Mouse (Mus musculus): ENCODE data around the gene Olfr1037. TPM values are rescaled to one million over a fixed set of nuclear protein-coding genes. Genes with fewer than 3 reads are reported as not detected.
"Not testable (repeated sequence)": the region's sequence is repeated elsewhere in the genome, so short reads cannot be mapped to it uniquely, and the experiment has no call there.

Gene Olfr1037
- polyA plus RNA-seq (2015; fragmentation: Nextera tagmentation; extraction: Ambion mirVana), result not detected in 2 replicates

- no peak within 1 kb of the TSS for H3K4me2 ChIP-seq (replicated peaks; ENCODE audit: low read depth, low read length)
- no peaks in the 10 kb centered on the region for H3K36me3 ChIP-seq (ENCODE audit: insufficient read depth, low read length)
- no peak for ATAC-seq
- H3K4me3 ChIP-seq (ENCODE audit: low read depth, low read length), result no peak within 1 kb of the TSS
- H3K9me3 ChIP-seq (ENCODE audit: low read length), result no peaks in the 10 kb centered on the region
- no peak within 1 kb of the TSS for H3K27ac ChIP-seq (ENCODE audit: low read length)
- no peaks in the 10 kb centered on the region for H3K27me3 ChIP-seq (replicated peaks; ENCODE audit: insufficient read depth, low read length)
- no peaks in the 10 kb centered on the region for H3K4me1 ChIP-seq (ENCODE audit: insufficient read depth, low read depth, low read length)
- WGBS, result 93% methylated on average over 2 of the region's 2 CpGs
- TF ChIP-seq CTCF (IDR thresholded peaks at IDR 0.05) (no peak), EP300 (IDR thresholded peaks at IDR 0.05) (no peak)
- no peak for DNase-seq (ENCODE audit: low spot score)
- no peak within 1 kb of the TSS for H3K9ac ChIP-seq (replicated peaks; ENCODE audit: low read depth)
These were observed at the start of gene Olfr1037 for GRCm38 (mm10) chr2:86087285-86087684. TSS of gene Olfr1037 (minus strand) at chr2:86087385.

DNA sequence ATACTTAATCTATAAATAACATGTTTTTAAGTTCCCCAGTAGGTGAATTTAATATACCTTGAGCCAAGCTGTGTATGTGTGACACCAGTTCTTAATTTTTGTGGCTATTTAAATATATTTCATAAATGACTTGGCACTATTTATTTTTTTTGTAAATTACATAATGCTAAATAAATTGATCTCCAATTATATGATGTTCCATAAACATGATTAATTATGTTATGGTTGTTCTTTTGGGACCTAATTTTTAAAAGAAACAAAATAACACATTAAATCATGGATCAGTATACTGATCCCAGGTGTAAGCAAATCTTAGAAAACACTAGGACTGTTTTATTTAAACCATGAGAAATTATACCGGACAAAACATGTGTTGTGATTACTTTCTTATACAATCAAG is 48.6 kb upstream of the Olfr1037 start, which contains the start of gene Olfr1039:
TSS of gene Olfr1039 (minus strand) at position 101 of the 400 bp plus-strand sequence.
- no peak for ATAC-seq
- H3K36me3 ChIP-seq (ENCODE audit: insufficient read depth, low read length), result no peaks in the 10 kb centered on the region
- TF ChIP-seq EP300 (IDR thresholded peaks at IDR 0.05) (no peak), CTCF (IDR thresholded peaks at IDR 0.05) (no peak)
- no peaks in the 10 kb centered on the region for H3K4me1 ChIP-seq (ENCODE audit: insufficient read depth, low read depth, low read length)
- H3K27ac ChIP-seq (ENCODE audit: low read length), result no peak within 1 kb of the TSS
- H3K9me3 ChIP-seq (ENCODE audit: low read length), result no peaks in the 10 kb centered on the region
- H3K4me3 ChIP-seq (ENCODE audit: low read depth, low read length), result no peak within 1 kb of the TSS
- no peak for DNase-seq (ENCODE audit: low spot score)
- H3K9ac ChIP-seq (replicated peaks; ENCODE audit: low read depth), result no peak within 1 kb of the TSS
- H3K27me3 ChIP-seq (replicated peaks; ENCODE audit: insufficient read depth, low read length), result no peaks in the 10 kb centered on the region
- WGBS, result 83% methylated on average over 1 of the region's 1 CpGs
- no peak within 1 kb of the TSS for H3K4me2 ChIP-seq (replicated peaks; ENCODE audit: low read depth, low read length)

DNA sequence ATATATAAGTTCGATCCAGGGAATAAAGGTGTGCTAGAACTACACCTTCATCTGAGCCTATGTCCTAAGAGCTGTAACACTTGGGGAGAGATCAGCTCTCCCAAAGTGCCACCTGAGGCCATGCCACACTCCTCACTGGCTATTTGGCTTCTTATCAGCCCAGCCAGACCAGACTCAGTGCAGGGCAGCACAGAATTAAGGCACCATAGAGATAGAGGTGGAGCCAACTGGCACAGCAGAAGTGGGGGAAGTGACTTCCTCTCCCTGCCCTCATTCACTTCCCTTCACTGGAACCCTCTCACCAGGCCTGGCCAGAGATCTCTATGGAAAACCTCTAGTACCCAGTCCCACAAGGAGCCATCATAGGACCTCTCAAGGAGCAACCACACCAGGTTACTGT is 6.7 kb downstream of the Olfr1037 start:
- H3K9ac ChIP-seq (replicated peaks; ENCODE audit: low read depth); H3K4me1 ChIP-seq (ENCODE audit: insufficient read depth, low read depth, low read length); H3K4me3 ChIP-seq (ENCODE audit: low read depth, low read length); H3K4me2 ChIP-seq (replicated peaks; ENCODE audit: low read depth, low read length); ATAC-seq; H3K27me3 ChIP-seq (replicated peaks; ENCODE audit: insufficient read depth, low read length); H3K9me3 ChIP-seq (ENCODE audit: low read length); H3K27ac ChIP-seq (ENCODE audit: low read length); H3K36me3 ChIP-seq (ENCODE audit: insufficient read depth, low read length); DNase-seq (ENCODE audit: low spot score): not testable (repeated sequence)
- 80% methylated on average over 1 of the region's 1 CpGs for WGBS

DNA sequence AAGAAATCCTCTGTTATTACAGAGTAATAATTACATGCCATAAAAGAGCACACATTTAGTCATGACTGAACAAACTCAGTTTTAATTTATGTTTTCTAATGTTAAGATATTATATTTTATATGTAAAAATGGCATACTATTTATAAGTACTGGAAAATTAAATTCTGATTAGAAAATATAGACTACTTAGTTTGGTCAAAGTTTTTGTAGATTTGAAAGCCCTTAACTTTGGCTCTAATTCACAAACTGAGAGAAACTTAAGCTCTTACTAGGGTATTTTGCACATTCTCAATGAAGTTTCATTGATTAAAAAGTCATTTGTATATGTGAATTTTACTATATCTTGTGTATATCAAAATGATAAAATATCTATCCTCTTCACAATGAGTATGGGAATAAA is 13.5 kb downstream of the Olfr1037 start, which contains the start of gene Olfr1036:
TSS of gene Olfr1036 (plus strand) at position 301 of the 400 bp plus-strand sequence.
- not testable (repeated sequence) for H3K9ac ChIP-seq (replicated peaks; ENCODE audit: low read depth); H3K4me2 ChIP-seq (replicated peaks; ENCODE audit: low read depth, low read length); H3K27me3 ChIP-seq (replicated peaks; ENCODE audit: insufficient read depth, low read length); H3K36me3 ChIP-seq (ENCODE audit: insufficient read depth, low read length); DNase-seq (ENCODE audit: low spot score); H3K9me3 ChIP-seq (ENCODE audit: low read length); H3K27ac ChIP-seq (ENCODE audit: low read length); H3K4me1 ChIP-seq (ENCODE audit: insufficient read depth, low read depth, low read length); ATAC-seq; H3K4me3 ChIP-seq (ENCODE audit: low read depth, low read length)

DNA sequence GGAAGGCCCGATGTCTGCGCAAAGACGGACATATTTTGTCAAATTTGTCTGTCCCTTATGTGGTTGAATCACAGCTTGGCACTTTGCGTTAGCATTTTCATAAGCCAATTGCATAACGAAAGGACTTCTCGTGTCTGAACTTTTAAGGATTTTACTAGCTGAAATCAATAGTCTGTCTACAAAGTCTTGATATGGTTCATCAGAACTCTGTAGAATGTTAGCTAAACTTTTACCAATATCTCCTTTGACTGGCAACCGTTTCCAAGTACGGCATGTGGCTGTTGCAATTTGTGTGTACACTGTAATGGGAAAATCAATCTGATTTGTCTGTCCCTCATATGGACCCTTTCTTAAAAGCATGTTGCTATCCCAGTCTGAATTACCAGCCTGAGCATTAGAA is 17.0 kb downstream of the Olfr1037 start:
- no peaks in the 10 kb centered on the region for H3K4me1 ChIP-seq (ENCODE audit: insufficient read depth, low read depth, low read length)
- no peak for DNase-seq (ENCODE audit: low spot score)
- H3K9ac ChIP-seq (replicated peaks; ENCODE audit: low read depth), result no peak overlapping the region
- ATAC-seq, result no peak
- H3K36me3 ChIP-seq (ENCODE audit: insufficient read depth, low read length), result no peaks in the 10 kb centered on the region
- H3K27me3 ChIP-seq (replicated peaks; ENCODE audit: insufficient read depth, low read length), result no peaks in the 10 kb centered on the region
- no peaks in the 10 kb centered on the region for H3K9me3 ChIP-seq (ENCODE audit: low read length)
- no peak overlapping the region for H3K27ac ChIP-seq (ENCODE audit: low read length)
- H3K4me3 ChIP-seq (ENCODE audit: low read depth, low read length), result no peak overlapping the region
- H3K4me2 ChIP-seq (replicated peaks; ENCODE audit: low read depth, low read length), result no peak overlapping the region
- 92% methylated on average over 8 of the region's 8 CpGs for WGBS
- TF ChIP-seq EP300 (IDR thresholded peaks at IDR 0.05) (no peak), CTCF (IDR thresholded peaks at IDR 0.05) (no peak)

- 88% methylated on average over 2 of the region's 2 CpGs for WGBS
- not testable (repeated sequence) for H3K4me2 ChIP-seq (replicated peaks; ENCODE audit: low read depth, low read length); ATAC-seq; H3K4me3 ChIP-seq (ENCODE audit: low read depth, low read length); H3K36me3 ChIP-seq (ENCODE audit: insufficient read depth, low read length); H3K4me1 ChIP-seq (ENCODE audit: insufficient read depth, low read depth, low read length); H3K9ac ChIP-seq (replicated peaks; ENCODE audit: low read depth); DNase-seq (ENCODE audit: low spot score); H3K27me3 ChIP-seq (replicated peaks; ENCODE audit: insufficient read depth, low read length); H3K27ac ChIP-seq (ENCODE audit: low read length); H3K9me3 ChIP-seq (ENCODE audit: low read length)
These were observed 23.4 kb downstream of the Olfr1037 start for GRCm38 (mm10) chr2:86063766-86064165.

- not testable (repeated sequence) for H3K36me3 ChIP-seq (ENCODE audit: insufficient read depth, low read length); H3K4me2 ChIP-seq (replicated peaks; ENCODE audit: low read depth, low read length); H3K4me3 ChIP-seq (ENCODE audit: low read depth, low read length); H3K4me1 ChIP-seq (ENCODE audit: insufficient read depth, low read depth, low read length); H3K9ac ChIP-seq (replicated peaks; ENCODE audit: low read depth); H3K9me3 ChIP-seq (ENCODE audit: low read length); H3K27me3 ChIP-seq (replicated peaks; ENCODE audit: insufficient read depth, low read length); ATAC-seq; H3K27ac ChIP-seq (ENCODE audit: low read length); DNase-seq (ENCODE audit: low spot score)
These were observed 36.4 kb downstream of the Olfr1037 start for GRCm38 (mm10) chr2:86050777-86051176.
